Mouse (Mus musculus) heart, embryonic 14.5 days (tissue): Measurements from ENCODE around the gene Nos1. TPM values are rescaled to one million over a fixed set of nuclear protein-coding genes. Genes with fewer than 3 reads are reported as not detected.

Experiments
- ATAC-seq: fragments of 200-750 bp; cut with Nextera tagmentation; 2 replicates; pipeline ENCODE4 v1.8.0; 2017; ENCODE audit warnings: low read depth, moderate TSS enrichment; ENCODE audit not compliant: insufficient number of reproducible peaks, insufficient read depth, low FRiP score
- H3K27ac ChIP-seq, 2 experiments: fragments of 200-500 bp in 1 of 2; fragments of 300-500 bp in 1 of 2; sonication (generic) in 1 of 2; replicated peaks in 1 of 2; 2 replicates each; pipeline ENCODE4 v1.5.1; 2012 to 2014; ENCODE audit warnings: low read depth in 2 of 2, low read length in 2 of 2, control low read depth in 1 of 2, mild to moderate bottlenecking in 1 of 2, mixed read lengths in 1 of 2; ENCODE audit not compliant: control insufficient read depth in 1 of 2, insufficient read depth in 1 of 2
- H3K27me3 ChIP-seq: fragments of 300-500 bp; sonication (generic); 2 replicates; pipeline ENCODE4 v1.6.1; 2014; ENCODE audit warnings: mild to moderate bottlenecking, low read length, control low read depth; ENCODE audit not compliant: control insufficient read depth, insufficient read depth
- H3K36me3 ChIP-seq: fragments of 300-500 bp; sonication (generic); 2 replicates; pipeline ENCODE4 v1.6.1; 2014; ENCODE audit warnings: mild to moderate bottlenecking, control low read depth, low read length, mixed read lengths; ENCODE audit not compliant: control insufficient read depth, insufficient read depth
- H3K4me1 ChIP-seq, 2 experiments: fragments of 200-500 bp in 1 of 2; fragments of 300-500 bp in 1 of 2; sonication (generic) in 1 of 2; 2 replicates each; pipeline ENCODE4 v1.6.1; 2012 to 2014; ENCODE audit warnings: low read length in 2 of 2, control low read depth in 1 of 2, mixed read lengths in 1 of 2; ENCODE audit not compliant: control insufficient read depth in 2 of 2, insufficient read depth in 2 of 2
- H3K4me2 ChIP-seq: fragments of 300-500 bp; sonication (generic); 2 replicates; pipeline ENCODE4 v1.6.1; 2014; ENCODE audit warnings: mild to moderate bottlenecking, low read length
- H3K4me3 ChIP-seq, 2 experiments: fragments of 200-500 bp in 1 of 2; fragments of 300-500 bp in 1 of 2; sonication (generic) in 1 of 2; 2 replicates each; pipeline ENCODE4 v1.5.1; 2012 to 2014; ENCODE audit warnings: low read length in 2 of 2, mild to moderate bottlenecking in 2 of 2, control low read depth in 1 of 2, low read depth in 1 of 2, moderate library complexity in 1 of 2; ENCODE audit not compliant: control insufficient read depth in 1 of 2, insufficient read depth in 1 of 2
- H3K9ac ChIP-seq: fragments of 300-500 bp; sonication (generic); 2 replicates; pipeline ENCODE4 v1.6.1; 2014; ENCODE audit warnings: mild to moderate bottlenecking, low read length
- H3K9me3 ChIP-seq: fragments of 300-500 bp; sonication (generic); 2 replicates; pipeline ENCODE4 v1.6.1; 2016; ENCODE audit warnings: low read length, control low read depth; ENCODE audit not compliant: control insufficient read depth
- WGBS: fragments of 180-500 bp; shearing (Covaris S2); extraction: QIAGEN DNeasy Blood & Tissue Kit; methylation state at CpG from one replicate; pipeline ENCODE4 v1.1.7; 2014; 5-methylcytosine and 5-hydroxymethylcytosine counted together
- polyA plus RNA-seq: library from polyadenylated mRNA; unstranded; fragments of >200 nt; fragmentation: Nextera tagmentation; extraction: Ambion mirVana; gene quantifications from 2 replicates; pipeline ENCODE4 v1.2.1, GENCODE M21; 2014

Gene Nos1
- polyA plus RNA-seq, 1 experiment from 2014 or later, result 0.04 TPM

- no peaks in the 10 kb centered on the region; a peak in 1 of 4 replicates for H3K4me1 ChIP-seq
- ATAC-seq, result peak; percentile 54; the same call in 1 of the 2 replicates
- peak overlapping the region; percentile 54; the same call in 1 of the 2 replicates for H3K9ac ChIP-seq
- H3K4me3 ChIP-seq, result peak overlapping the region; percentile 33
- peak overlapping the region; percentile 68 for H3K4me2 ChIP-seq
- H3K27ac ChIP-seq, result no peak overlapping the region
- WGBS, result 13% methylated on average over 14 of the region's 14 CpGs
- H3K27me3 ChIP-seq, result peaks cover 11% of the 10 kb centered on the region; the same call in 1 of the 2 replicates
- no peaks in the 10 kb centered on the region for H3K36me3 ChIP-seq
- H3K9me3 ChIP-seq, result no peaks in the 10 kb centered on the region
Measured at GRCm38 (mm10) chr5:117938182-117938581, 157.3 kb downstream of the Nos1 start.

GRCm38 (mm10) chr5:117939402-117939801, 158.6 kb downstream of the Nos1 start:
- no peaks in the 10 kb centered on the region for H3K36me3 ChIP-seq
- no peaks in the 10 kb centered on the region for H3K9me3 ChIP-seq
- 81% methylated on average over 8 of the region's 8 CpGs for WGBS
- no peak overlapping the region for H3K9ac ChIP-seq
- no peak overlapping the region for H3K27ac ChIP-seq
- H3K4me2 ChIP-seq, result no peak overlapping the region
- no peaks in the 10 kb centered on the region; a peak in 1 of 4 replicates for H3K4me1 ChIP-seq
- peaks cover 11% of the 10 kb centered on the region; the same call in 1 of the 2 replicates for H3K27me3 ChIP-seq
- no peak overlapping the region for H3K4me3 ChIP-seq
- no peak for ATAC-seq

GRCm38 (mm10) chr5:117941552-117941951, 160.7 kb downstream of the Nos1 start:
- H3K4me2 ChIP-seq, result no peak overlapping the region
- H3K4me1 ChIP-seq, result no peaks in the 10 kb centered on the region; a peak in 1 of 4 replicates
- H3K9ac ChIP-seq, result no peak overlapping the region
- peaks cover 5% of the 10 kb centered on the region; the same call in 1 of the 2 replicates for H3K27me3 ChIP-seq
- H3K9me3 ChIP-seq, result no peaks in the 10 kb centered on the region
- H3K4me3 ChIP-seq, result no peak overlapping the region
- no peaks in the 10 kb centered on the region for H3K36me3 ChIP-seq
- ATAC-seq, result no peak
- WGBS, result 66% methylated on average over 3 of the region's 3 CpGs
- H3K27ac ChIP-seq, result no peak overlapping the region

DNA sequence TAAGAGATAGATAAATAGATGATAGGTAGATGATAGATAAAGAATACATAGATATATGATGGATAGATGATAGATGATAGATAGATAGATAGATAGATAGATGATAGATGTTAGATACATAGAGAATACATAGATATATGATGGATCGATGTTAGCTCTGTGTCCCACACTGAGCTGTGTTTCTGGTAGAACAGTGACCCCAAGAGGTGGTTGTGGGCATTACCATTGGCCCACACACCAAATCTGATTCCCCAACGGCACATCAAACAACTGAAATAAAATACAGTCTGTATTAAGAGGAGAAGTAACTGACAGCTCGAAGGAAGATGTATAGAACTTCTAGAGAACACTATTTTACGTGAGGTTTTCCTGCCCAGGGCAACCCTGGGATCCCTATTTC, 165.8 kb downstream of the Nos1 start:
- H3K9ac ChIP-seq, result no peak overlapping the region
- ATAC-seq, result no peak
- no peak overlapping the region for H3K4me2 ChIP-seq
- WGBS, result 28% methylated on average over 4 of the region's 4 CpGs
- no peaks in the 10 kb centered on the region for H3K9me3 ChIP-seq
- H3K27ac ChIP-seq, result no peak overlapping the region
- no peak overlapping the region for H3K4me3 ChIP-seq
- no peaks in the 10 kb centered on the region for H3K4me1 ChIP-seq
- no peaks in the 10 kb centered on the region for H3K27me3 ChIP-seq
- H3K36me3 ChIP-seq, result no peaks in the 10 kb centered on the region

- H3K4me1 ChIP-seq, result no peaks in the 10 kb centered on the region
- H3K36me3 ChIP-seq, result no peaks in the 10 kb centered on the region
- no peak overlapping the region for H3K9ac ChIP-seq
- no peak overlapping the region for H3K27ac ChIP-seq
- H3K27me3 ChIP-seq, result no peaks in the 10 kb centered on the region
- 85% methylated on average over 10 of the region's 10 CpGs for WGBS
- no peak overlapping the region for H3K4me2 ChIP-seq
- no peaks in the 10 kb centered on the region for H3K9me3 ChIP-seq
- ATAC-seq, result no peak
- no peak overlapping the region for H3K4me3 ChIP-seq
Measured at GRCm38 (mm10) chr5:117949393-117949792, 168.6 kb downstream of the Nos1 start.

- whole genome bisulfite sequencing, result 80% methylated on average over 12 of the region's 12 CpGs
- no peak for ATAC-seq
Measured at GRCm38 (mm10) chr5:117953893-117954292, 173.1 kb downstream of the Nos1 start.

DNA sequence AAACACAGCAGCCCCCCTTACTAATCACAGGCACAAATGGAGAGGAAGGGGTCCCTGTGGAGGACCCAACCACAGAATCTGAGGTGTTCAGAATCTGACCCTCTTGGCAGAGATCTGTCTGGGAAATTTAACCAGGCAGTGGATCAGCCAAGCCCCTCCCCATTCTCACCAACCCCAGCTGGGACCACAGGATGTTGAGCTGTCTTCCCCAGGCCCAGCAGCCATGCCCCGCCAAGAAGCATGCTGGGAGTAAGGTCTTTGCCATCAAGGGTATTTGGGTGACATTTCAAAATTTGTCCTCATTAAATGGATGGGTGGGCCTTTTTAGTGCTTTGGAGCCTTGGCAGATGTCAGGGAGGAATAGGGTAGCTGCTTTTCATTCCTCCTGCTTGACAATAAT, 173.6 kb downstream of the Nos1 start:
- Histone ChIP-seq H3K4me3 (no peak overlapping the region), H3K27ac (no peak overlapping the region), H3K9me3 (no peaks in the 10 kb centered on the region), H3K27me3 (no peaks in the 10 kb centered on the region), H3K4me1 (peaks cover 0 to 2% of the 10 kb centered on the region in 2 experiments; a peak in 1 of 4 replicates), H3K9ac (no peak overlapping the region), H3K36me3 (no peaks in the 10 kb centered on the region), H3K4me2 (no peak overlapping the region)
- WGBS, result 73% methylated on average over 1 of the region's 1 CpGs
- no peak for ATAC-seq

More at GRCm38 (mm10) chr5:117953893-117954292, 173.1 kb downstream of the Nos1 start:
- Histone ChIP-seq H3K4me2 (no peak overlapping the region), H3K9me3 (no peaks in the 10 kb centered on the region), H3K36me3 (no peaks in the 10 kb centered on the region), H3K9ac (no peak overlapping the region), H3K27ac (no peak overlapping the region), H3K4me3 (no peak overlapping the region), H3K27me3 (no peaks in the 10 kb centered on the region), H3K4me1 (peaks cover 0 to 2% of the 10 kb centered on the region in 2 experiments; a peak in 1 of 4 replicates)
